Comparison of ENCODE assay signal across 18 mouse cellular contexts in genomic region chr6:58964091-58964490, GRCm38 (mm10). TPM values are rescaled to one million over a fixed set of nuclear protein-coding genes. Genes with fewer than 3 reads are reported as not detected.
"Had no signal": no experiment of that assay in that cellular context is flagged by ENCODE, and none has a peak within 500 bp of the region (broad histone marks: within the 10 kb centered on the region; RNA-seq: fewer than 3 reads in every experiment).

No protein-coding gene starts in this region.

- H3K27ac ChIP-seq: kidney, postnatal 0 days; limb, embryonic 12.5 days; liver, embryonic 13.5 days; lung, embryonic 15.5 days; macrophage; midbrain, embryonic 15.5 days; stomach, embryonic 15.5 days had no signal

- H3K36me3 ChIP-seq: limb, embryonic 12.5 days; liver, embryonic 13.5 days; lung, embryonic 15.5 days; midbrain, embryonic 15.5 days; stomach, embryonic 15.5 days had no signal

- ATAC-seq: liver, postnatal 0 days had no signal

- H3K9ac ChIP-seq: limb, embryonic 12.5 days; liver, embryonic 13.5 days; liver, postnatal 0 days; lung, embryonic 15.5 days; midbrain, embryonic 15.5 days; stomach, embryonic 15.5 days had no signal

- DNase-seq: kidney, adult 9 months; kidney, postnatal 36 days; liver; liver, embryonic 13.5 days; liver, postnatal 0 days; lung, postnatal 14 days; right cerebral cortex, postnatal 14 days; thymus, adult 2 months; thymus, postnatal 25 days had no signal

- H3K4me2 ChIP-seq: limb, embryonic 12.5 days; liver, embryonic 13.5 days; lung, embryonic 15.5 days; midbrain, embryonic 11.5 days; midbrain, embryonic 15.5 days; stomach, embryonic 15.5 days had no signal

- H3K9me3 ChIP-seq: limb, embryonic 12.5 days; liver, embryonic 13.5 days; lung, embryonic 15.5 days; midbrain, embryonic 15.5 days; stomach, embryonic 15.5 days had no signal

- H3K4me3 ChIP-seq: layer of hippocampus, adult 2 months; limb, embryonic 12.5 days; liver, embryonic 13.5 days; lung, embryonic 15.5 days; megakaryocyte, embryonic 14.5 days; midbrain, embryonic 15.5 days; stomach, embryonic 15.5 days had no signal

- H3K4me1 ChIP-seq: liver, embryonic 13.5 days; megakaryocyte, embryonic 14.5 days; stomach, embryonic 15.5 days had no signal

- H3K27me3 ChIP-seq: limb, embryonic 12.5 days; liver, embryonic 13.5 days; lung, embryonic 15.5 days; megakaryocyte, embryonic 14.5 days; midbrain, embryonic 15.5 days; stomach, embryonic 15.5 days had no signal

RNA-seq across cellular contexts. Expression of gene Nap1l5, which starts 57.2 kb away (rescaled TPM):
- polyA plus RNA-seq: macrophage had no signal
